Mouse (Mus musculus) cerebellum, adult 2 months (tissue): ENCODE measurements around the gene Adamts18.

Source experiments
- CTCF ChIP-seq: fragments of 200-500 bp; IDR thresholded peaks from 2 replicates; pipeline ENCODE4 v1.5.1; 2011; ENCODE audit warnings: low read depth, mild to moderate bottlenecking, control low read depth, low read length, moderate library complexity, borderline replicate concordance; ENCODE audit not compliant: insufficient read depth
- POLR2A ChIP-seq: fragments of 200-500 bp; IDR thresholded peaks from 2 replicates; pipeline ENCODE4 v1.6.1; 2011; ENCODE audit warnings: low read length, control low read depth, borderline replicate concordance; ENCODE audit not compliant: insufficient read depth

- TF ChIP-seq CTCF (no peak), POLR2A (no peak)
Observed at GRCm38 (mm10) chr8:113791061-113791460, 57.5 kb downstream of the Adamts18 start.
